Mouse (Mus musculus) kidney, adult 2 months (tissue): Measurements from ENCODE around the gene Plcxd3. TPM values are rescaled to one million over a fixed set of nuclear protein-coding genes. Genes with fewer than 3 reads are reported as not detected.
A peak's percentile ranks its signal among the peaks of the same experiment; 100 is the strongest.

Source experiments
- DNase-seq: peaks from one replicate; pipeline ENCODE4 v3.0.0; 2021
- H3K27ac ChIP-seq: fragments of 200-500 bp; 2 replicates; pipeline ENCODE4 v1.5.1; 2012; ENCODE audit warnings: low read depth, low read length, control low read depth, inconsistent platforms; ENCODE audit not compliant: insufficient read depth
- H3K27me3 ChIP-seq: fragments of 200-500 bp; replicated peaks from 2 replicates; pipeline ENCODE4 v1.6.1; 2012; ENCODE audit warnings: mild to moderate bottlenecking, moderate library complexity, low read length, inconsistent platforms; ENCODE audit not compliant: control insufficient read depth, insufficient read depth
- H3K36me3 ChIP-seq: fragments of 200-500 bp; 2 replicates; pipeline ENCODE4 v1.6.1; 2012; ENCODE audit warnings: mild to moderate bottlenecking, moderate library complexity, low read length, inconsistent platforms; ENCODE audit not compliant: control insufficient read depth, insufficient read depth
- H3K4me1 ChIP-seq: fragments of 200-500 bp; 2 replicates; pipeline ENCODE4 v1.6.1; 2011; ENCODE audit warnings: low read length; ENCODE audit not compliant: control insufficient read depth, insufficient read depth
- H3K4me3 ChIP-seq: fragments of 200-500 bp; 2 replicates; pipeline ENCODE4 v1.5.1; 2011; ENCODE audit warnings: mild to moderate bottlenecking, low read depth, low read length, control low read depth; ENCODE audit not compliant: insufficient read depth
- CTCF ChIP-seq: fragments of 200-500 bp; conservative IDR thresholded peaks from 2 replicates; pipeline ENCODE4 v1.5.1; 2011; ENCODE audit warnings: low read depth, mild to moderate bottlenecking, control low read depth, low read length, moderate library complexity, mixed read lengths; ENCODE audit not compliant: insufficient read depth, insufficient read length
- POLR2A ChIP-seq: fragments of 200-500 bp; IDR thresholded peaks from one replicate; pipeline ENCODE4 v1.6.1; 2011; ENCODE audit warnings: low read depth, low read length, control low read depth
- WGBS: fragments of 180-500 bp; shearing (Covaris S2); methylation state at CpG from one replicate; pipeline ENCODE4 v1.1.7; 2018; 5-methylcytosine and 5-hydroxymethylcytosine counted together
- polyA plus RNA-seq: library from polyadenylated mRNA; depleted of rRNA; stranded (reverse); fragments of >200 nt; gene quantifications from 2 replicates; pipeline ENCODE4 v1.2.3, GENCODE M21; 2012

Plcxd3 gene
- polyA plus RNA-seq, 1 experiment: 0.19 TPM

GRCm38 (mm10) chr15:4374453-4374990 is 769 bp upstream of the Plcxd3 start:
- Histone ChIP-seq H3K27ac (no peak overlapping the region), H3K27me3 (no peaks in the 10 kb centered on the region), H3K4me3 (no peak overlapping the region), H3K36me3 (no peaks in the 10 kb centered on the region), H3K4me1 (no peaks in the 10 kb centered on the region)
- no peak for TF ChIP-seq POLR2A
- no peak for TF ChIP-seq CTCF
- 56% methylated on average over 6 of the region's 6 CpGs for WGBS
- no peak for DNase-seq

GRCm38 (mm10) chr15:4375031-4375422 is 264 bp upstream of the Plcxd3 start:
- H3K27me3 ChIP-seq: no peaks in the 10 kb centered on the region
- H3K4me3 ChIP-seq: no peak overlapping the region
- no peak for DNase-seq
- 27% methylated on average over 6 of the region's 6 CpGs for WGBS
- H3K4me1 ChIP-seq: no peaks in the 10 kb centered on the region
- TF ChIP-seq POLR2A: no peak
- no peak for TF ChIP-seq CTCF
- H3K36me3 ChIP-seq: no peaks in the 10 kb centered on the region
- H3K27ac ChIP-seq: no peak overlapping the region

DNA sequence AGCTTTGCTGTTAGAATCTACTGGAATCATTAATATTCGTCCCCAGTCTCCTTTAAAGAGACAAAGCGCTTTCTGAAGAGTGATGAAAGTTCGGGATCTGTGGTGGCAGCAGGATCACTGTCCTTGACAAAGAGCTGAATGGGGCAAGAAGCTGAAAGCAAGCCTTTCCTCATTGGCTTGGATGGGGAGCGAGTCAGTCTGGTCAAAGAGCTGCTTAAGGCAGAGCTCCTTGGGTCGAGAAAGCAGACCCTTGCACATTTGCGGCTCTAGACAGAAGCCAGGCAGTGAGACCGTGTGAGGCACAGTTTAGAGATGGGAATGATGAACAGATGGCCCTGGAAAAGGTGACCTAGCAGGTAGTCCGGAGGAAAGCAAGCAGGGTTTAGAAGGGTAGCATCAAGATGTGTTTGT is 935 bp downstream of the Plcxd3 start:
- Histone ChIP-seq H3K4me1 (no peaks in the 10 kb centered on the region), H3K27me3 (no peaks in the 10 kb centered on the region), H3K4me3 (peak overlapping the region; percentile 29; the same call in 1 of the 2 replicates), H3K27ac (no peak overlapping the region), H3K36me3 (no peaks in the 10 kb centered on the region)
- no peak for TF ChIP-seq CTCF
- TF ChIP-seq POLR2A: no peak
- DNase-seq: no peak
- 19% methylated on average over 8 of the region's 8 CpGs for WGBS

- Histone ChIP-seq H3K36me3 (no peaks in the 10 kb centered on the region), H3K4me3 (no peak overlapping the region), H3K27ac (no peak overlapping the region), H3K27me3 (no peaks in the 10 kb centered on the region), H3K4me1 (no peaks in the 10 kb centered on the region)
- TF ChIP-seq CTCF (no peak), POLR2A (no peak)
- no peak for DNase-seq
- 67% methylated on average over 5 of the region's 5 CpGs for WGBS
These were observed 3.5 kb downstream of the Plcxd3 start for GRCm38 (mm10) chr15:4378766-4379165.

DNA sequence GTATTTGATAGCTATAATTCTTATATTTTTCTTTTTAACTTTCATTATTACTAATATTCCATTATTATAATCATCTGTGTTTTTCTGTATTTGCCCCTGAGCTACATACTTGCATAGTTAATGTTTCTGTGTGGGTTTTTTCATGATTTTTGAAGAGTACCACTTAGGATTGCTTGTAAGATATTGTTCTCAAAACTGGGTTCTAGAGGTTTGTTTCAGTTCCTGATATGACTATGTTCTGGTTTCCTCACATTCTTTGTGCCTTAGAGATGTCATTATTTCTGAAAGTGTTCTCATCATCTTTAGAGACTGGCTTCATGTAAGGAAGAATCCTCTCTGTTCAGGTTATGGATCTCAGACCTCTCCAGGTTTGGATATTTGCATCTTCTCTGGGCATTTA is 12.5 kb downstream of the Plcxd3 start:
- H3K27ac ChIP-seq: no peak overlapping the region
- TF ChIP-seq POLR2A (no peak), CTCF (no peak)
- DNase-seq: no peak
- no peaks in the 10 kb centered on the region for H3K36me3 ChIP-seq
- no peaks in the 10 kb centered on the region for H3K27me3 ChIP-seq
- no peaks in the 10 kb centered on the region for H3K4me1 ChIP-seq
- H3K4me3 ChIP-seq: no peak overlapping the region

GRCm38 (mm10) chr15:4400096-4400495 is 24.8 kb downstream of the Plcxd3 start:
- Histone ChIP-seq H3K27ac (no peak overlapping the region), H3K27me3 (no peaks in the 10 kb centered on the region), H3K4me1 (no peaks in the 10 kb centered on the region), H3K4me3 (no peak overlapping the region), H3K36me3 (no peaks in the 10 kb centered on the region)
- 76% methylated on average over 4 of the region's 4 CpGs for WGBS
- TF ChIP-seq CTCF: no peak
- DNase-seq: no peak

- 79% methylated on average over 2 of the region's 2 CpGs for WGBS
- no peak overlapping the region for H3K27ac ChIP-seq
- no peaks in the 10 kb centered on the region for H3K4me1 ChIP-seq
- H3K4me3 ChIP-seq: no peak overlapping the region
- H3K27me3 ChIP-seq: no peaks in the 10 kb centered on the region
- TF ChIP-seq POLR2A (no peak), CTCF (no peak)
- H3K36me3 ChIP-seq: no peaks in the 10 kb centered on the region
- no peak for DNase-seq
These were observed 36.0 kb downstream of the Plcxd3 start for GRCm38 (mm10) chr15:4411333-4411732.

GRCm38 (mm10) chr15:4440081-4440480 is 64.8 kb downstream of the Plcxd3 start:
- TF ChIP-seq CTCF: no peak
- no peak for TF ChIP-seq POLR2A
- Histone ChIP-seq H3K4me1 (peaks cover 4% of the 10 kb centered on the region; the same call in 1 of the 2 replicates), H3K4me3 (no peak overlapping the region), H3K27ac (no peak overlapping the region), H3K36me3 (no peaks in the 10 kb centered on the region), H3K27me3 (no peaks in the 10 kb centered on the region; the same call in 1 of the 2 replicates)
- DNase-seq: peak; percentile 72
